29 mouse cellular contexts compared by ENCODE assay signal in the genomic region with DNA sequence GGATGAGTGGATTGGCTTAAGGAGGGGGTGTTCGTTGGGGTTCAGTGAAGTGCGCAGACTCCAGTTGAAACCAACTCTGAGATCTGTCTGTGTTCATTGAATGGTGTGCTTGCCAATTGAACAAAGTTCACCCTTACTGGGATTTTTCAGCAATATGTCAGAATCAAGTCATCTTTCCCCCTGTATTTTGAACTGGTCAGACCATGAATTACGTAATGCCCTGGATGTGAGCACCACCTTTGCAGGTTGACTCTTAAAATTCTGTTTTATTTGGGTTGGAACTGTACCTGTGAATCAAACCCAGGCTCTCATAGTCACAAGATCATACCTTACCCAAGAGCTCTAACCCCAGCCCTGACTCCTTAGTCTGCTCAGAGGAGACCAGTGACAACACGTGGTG.
"Had no signal": no experiment of that assay in that cellular context is flagged by ENCODE, and none has a peak within 500 bp of the region (broad histone marks: within the 10 kb centered on the region; RNA-seq: fewer than 3 reads in every experiment).

No protein-coding gene starts in this region.

- H3K27me3 ChIP-seq: embryonic facial prominence, embryonic 12.5 days; embryonic facial prominence, embryonic 13.5 days; embryonic facial prominence, embryonic 15.5 days; forebrain, embryonic 13.5 days; forebrain, embryonic 15.5 days had no signal

- H3K27ac ChIP-seq: embryonic facial prominence, embryonic 10.5 days; embryonic facial prominence, embryonic 12.5 days; embryonic facial prominence, embryonic 13.5 days; embryonic facial prominence, embryonic 15.5 days; forebrain, embryonic 10.5 days; forebrain, embryonic 12.5 days; forebrain, embryonic 13.5 days; forebrain, embryonic 15.5 days; gastrocnemius, adult 2 months; heart, adult 2 months had no signal

- H3K9me3 ChIP-seq: embryonic facial prominence, embryonic 10.5 days; embryonic facial prominence, embryonic 12.5 days; embryonic facial prominence, embryonic 13.5 days; embryonic facial prominence, embryonic 15.5 days; forebrain, embryonic 10.5 days; forebrain, embryonic 12.5 days; forebrain, embryonic 13.5 days; forebrain, embryonic 15.5 days had no signal

- ATAC-seq: forebrain, embryonic 13.5 days; forebrain, embryonic 14.5 days; forebrain, embryonic 15.5 days; forebrain, embryonic 16.5 days; forebrain, postnatal 0 days had no signal

- H3K4me2 ChIP-seq: embryonic facial prominence, embryonic 12.5 days; embryonic facial prominence, embryonic 13.5 days; embryonic facial prominence, embryonic 15.5 days; forebrain, embryonic 12.5 days; forebrain, embryonic 13.5 days; forebrain, embryonic 15.5 days had no signal

- H3K9ac ChIP-seq: embryonic facial prominence, embryonic 12.5 days; embryonic facial prominence, embryonic 13.5 days; embryonic facial prominence, embryonic 15.5 days; forebrain, embryonic 12.5 days; forebrain, embryonic 13.5 days; forebrain, embryonic 15.5 days; forebrain, postnatal 0 days had no signal

- H3K4me3 ChIP-seq: embryonic facial prominence, embryonic 10.5 days; embryonic facial prominence, embryonic 12.5 days; embryonic facial prominence, embryonic 13.5 days; embryonic facial prominence, embryonic 15.5 days; erythroblast, embryonic 14.5 days; forebrain, embryonic 10.5 days; forebrain, embryonic 12.5 days; forebrain, embryonic 13.5 days; forebrain, embryonic 15.5 days; gastrocnemius, adult 2 months; heart, adult 2 months had no signal

- DNase-seq: cerebellum, adult 2 months; cerebellum, adult 8-10 months; cerebellum, adult 9-10 months; cerebellum, adult 9-11 months; cerebellum, postnatal 10 days; cerebellum, postnatal 14 days; cerebellum, postnatal 25 days; cerebellum, postnatal 36 days; embryo, embryonic 11 days; forebrain, postnatal 0 days; gastrocnemius, adult 2 months; gastrocnemius, postnatal 10 days; gastrocnemius, postnatal 14 days; gastrocnemius, postnatal 25 days; gastrocnemius, postnatal 36 days; heart, adult 11 months; heart, adult 18-20 months; heart, adult 2 months had no signal
